Mouse (Mus musculus) mature B cell (primary cell): Measurements from ENCODE around the gene Plscr2.
"Not testable (repeated sequence)": the region's sequence is repeated elsewhere in the genome, so short reads cannot be mapped to it uniquely, and the experiment has no call there.

ENCODE experiments used
- in situ Hi-C: fragments of 300-500 bp; cut with MboI; formaldehyde crosslinking; loops from 2 replicates; pipeline ENCODE4 v1.14.3; 2019

Plscr2 gene

DNA sequence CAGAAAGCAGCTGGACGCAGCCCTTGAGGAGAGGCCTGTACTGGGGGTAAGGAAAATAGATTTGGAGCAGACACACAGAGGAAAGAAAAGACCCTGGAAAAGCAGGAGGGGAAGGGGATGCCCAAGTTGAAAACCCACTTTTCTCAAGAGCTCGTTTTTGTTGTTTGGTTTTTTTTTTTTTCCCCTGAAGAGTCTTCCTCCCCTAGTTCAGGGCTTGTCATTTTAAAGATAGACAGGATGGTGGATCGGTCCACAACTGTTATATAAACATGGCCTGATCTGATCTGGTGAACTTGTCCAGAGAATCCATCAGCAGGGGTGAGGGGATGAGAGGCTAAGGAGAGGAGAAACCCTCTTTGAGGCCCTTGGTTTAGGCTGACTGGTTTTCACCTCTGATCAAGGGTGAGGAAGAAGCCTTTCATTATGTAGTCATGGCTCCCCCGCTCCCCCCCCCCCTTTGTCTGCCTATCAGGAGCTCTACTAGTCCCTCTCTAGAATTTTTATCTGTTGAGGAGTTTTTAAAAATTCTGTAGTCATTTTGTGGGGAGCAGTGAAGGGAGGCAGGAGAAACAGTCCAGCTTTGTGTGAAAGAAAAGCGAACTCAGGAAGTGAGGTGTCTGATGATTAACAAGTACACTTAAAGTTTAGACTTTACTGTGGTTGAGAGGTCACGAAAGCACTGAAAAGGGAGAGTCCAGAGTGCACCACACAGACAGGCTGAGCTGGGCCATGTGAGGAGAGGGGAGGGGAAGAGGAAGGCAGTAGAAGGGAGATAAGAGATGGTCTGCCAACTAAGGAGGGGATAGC lies 1.2 kb upstream of the Plscr2 start:
- in situ Hi-C loops: no loop called here

- in situ Hi-C loops: no loop called here
These were observed 958 bp downstream of the Plscr2 start for GRCm38 (mm10) chr9:92276360-92276759.

GRCm38 (mm10) chr9:92280048-92280447 lies 4.6 kb downstream of the Plscr2 start:
- in situ Hi-C loops: no loop called here

- in situ Hi-C loops: no loop called here
These were observed 7.3 kb downstream of the Plscr2 start for GRCm38 (mm10) chr9:92282563-92283171.

DNA sequence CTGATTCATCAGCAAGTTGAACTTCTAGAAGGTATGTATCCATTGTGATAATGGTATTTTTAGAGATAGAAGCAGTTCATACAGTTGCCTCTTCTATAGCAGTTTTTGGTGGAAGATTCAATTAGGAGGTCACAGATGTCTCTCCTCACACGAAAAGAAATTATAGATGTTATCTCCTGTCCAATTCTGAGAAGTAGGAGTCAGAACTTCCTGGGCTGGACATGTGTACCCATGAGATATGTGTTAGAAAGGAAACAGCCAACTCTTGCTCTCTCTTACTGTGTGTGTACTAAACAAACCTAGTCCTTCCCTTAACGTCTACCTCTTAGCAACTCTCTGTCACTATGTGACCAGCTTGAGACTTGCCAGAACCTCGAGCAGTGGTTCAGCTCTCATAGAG lies 14.3 kb downstream of the Plscr2 start:
- in situ Hi-C loops: no loop called here

DNA sequence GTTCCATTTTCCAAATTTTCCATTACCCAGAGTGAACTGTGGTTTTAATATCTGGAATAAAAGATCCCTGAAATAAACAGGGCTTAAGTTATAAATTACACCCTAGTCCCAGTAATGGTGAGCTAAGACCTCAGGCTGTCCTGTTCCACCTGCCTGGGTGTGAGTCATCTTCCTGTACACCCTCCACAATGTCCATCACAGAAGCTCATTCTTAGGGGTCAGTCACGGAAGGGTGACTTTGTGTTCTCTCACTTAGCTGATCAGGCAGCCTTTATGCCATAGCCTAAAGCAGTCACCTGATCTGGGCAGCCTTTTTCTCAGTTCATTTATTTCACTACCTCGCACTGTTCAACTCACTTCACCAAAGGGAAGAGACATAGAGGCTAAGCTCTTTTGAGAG lies 16.8 kb downstream of the Plscr2 start:
- in situ Hi-C loops: no loop called here

DNA sequence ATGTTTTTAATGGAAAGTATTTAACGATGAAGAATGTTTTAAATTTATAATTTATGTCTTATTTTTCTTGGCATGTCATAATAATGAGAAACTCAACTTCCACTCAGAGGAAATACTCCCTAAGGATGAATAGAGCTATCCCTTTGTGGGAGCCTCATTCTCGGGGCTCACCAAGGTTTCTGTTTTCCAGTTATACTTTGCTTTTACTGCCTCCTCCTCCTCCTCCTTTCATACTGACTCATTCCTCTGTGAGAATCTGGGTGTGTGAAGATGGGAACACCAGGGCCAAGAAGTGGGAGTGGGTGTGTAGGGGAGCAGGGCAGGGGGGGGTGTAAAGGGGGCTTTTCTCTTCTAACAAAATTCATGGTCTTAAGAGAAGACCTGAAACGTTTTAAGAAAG lies 17.5 kb downstream of the Plscr2 start:
- in situ Hi-C loops: no loop called here

GRCm38 (mm10) chr9:92293560-92294548 lies 18.5 kb downstream of the Plscr2 start:
- in situ Hi-C loops: no loop called here

DNA sequence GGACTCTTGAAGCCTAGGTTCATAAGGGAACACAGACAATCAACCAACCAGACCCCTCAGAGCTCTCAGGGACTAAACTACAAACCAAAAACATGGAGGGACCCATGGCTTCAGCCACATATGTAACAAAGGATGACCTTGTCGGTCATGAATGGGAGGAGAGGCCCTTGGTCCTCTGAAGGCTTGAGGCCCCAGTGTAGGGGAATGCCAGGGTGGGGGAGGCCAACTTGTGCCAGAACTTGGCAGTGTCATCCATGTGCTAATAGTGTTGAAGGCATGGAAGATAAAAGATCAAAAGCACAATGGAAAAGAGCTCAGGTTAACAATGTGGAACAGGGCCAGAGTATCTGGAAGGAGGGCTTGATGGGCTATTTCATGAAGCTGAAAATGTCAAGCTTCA lies 22.9 kb downstream of the Plscr2 start:
- in situ Hi-C loops: no loop called here

DNA sequence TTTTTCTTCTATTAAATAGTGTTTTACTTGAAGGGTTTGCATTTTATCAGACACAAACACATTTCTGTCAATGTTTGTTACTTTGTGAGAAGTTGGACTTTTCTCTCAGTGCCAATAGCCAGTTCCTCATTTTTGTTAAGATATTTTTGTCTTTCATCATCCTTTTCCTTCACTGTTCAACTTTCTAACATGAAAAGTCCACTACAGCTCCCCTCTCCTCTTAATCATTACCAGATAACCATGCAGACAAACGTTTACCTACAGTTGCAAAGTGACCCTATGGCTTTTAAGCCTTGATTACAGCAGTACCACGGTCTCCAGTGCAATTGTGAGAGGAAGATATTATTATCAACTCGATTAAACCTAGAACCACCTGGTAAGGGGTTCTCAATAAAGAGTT lies 25.8 kb downstream of the Plscr2 start:
- in situ Hi-C loops: no loop called here

GRCm38 (mm10) chr9:92305075-92305474 lies 29.7 kb downstream of the Plscr2 start:
- in situ Hi-C loops: no loop called here

GRCm38 (mm10) chr9:92305620-92306220 lies 30.3 kb downstream of the Plscr2 start:
- in situ Hi-C loops: no loop called here

DNA sequence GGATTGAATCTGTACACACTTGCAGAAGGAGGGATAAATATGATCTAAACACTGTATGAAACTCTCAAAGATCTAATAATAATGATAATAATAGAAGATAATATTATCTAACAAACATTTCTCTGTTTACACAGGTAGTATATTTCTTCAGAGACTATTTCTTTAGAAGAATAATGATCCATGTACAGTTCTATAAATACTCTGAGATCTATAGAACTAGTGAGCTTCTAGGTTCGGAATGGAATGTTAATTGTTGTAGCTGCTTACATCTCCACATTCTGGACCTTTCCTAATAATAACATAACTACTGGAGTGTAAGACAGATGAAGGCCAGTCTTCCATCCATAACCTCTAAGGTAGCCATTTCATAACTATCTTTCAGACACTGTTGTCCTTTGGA lies 33.7 kb downstream of the Plscr2 start, which contains the start of gene 1700057G04Rik:
Gene 1700057G04Rik (plus strand): TSS at position 301 of the 400 bp plus-strand sequence.
- in situ Hi-C loops: no loop called here

DNA sequence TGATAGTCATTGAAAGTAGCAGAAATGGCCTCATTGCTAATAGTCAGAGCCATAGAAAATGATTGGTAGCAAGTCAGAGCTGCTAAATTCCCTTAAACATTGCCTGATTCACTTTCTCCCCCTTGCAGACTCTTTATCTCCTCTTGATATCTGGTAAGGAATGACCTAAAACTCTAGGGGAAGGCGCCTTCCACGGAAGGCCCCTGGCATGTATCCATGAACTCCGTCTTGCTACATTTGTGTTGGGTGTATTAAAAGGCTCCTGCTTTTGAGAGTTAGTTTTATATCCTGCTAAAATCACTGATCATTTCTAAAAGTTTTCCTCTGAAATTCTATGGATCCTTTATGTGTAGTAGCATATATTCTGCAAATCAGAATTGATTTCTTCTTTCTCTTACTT lies 41.4 kb downstream of the Plscr2 start:
- in situ Hi-C loops: no loop called here

GRCm38 (mm10) chr9:92325936-92326335 lies 50.5 kb downstream of the Plscr2 start:
- in situ Hi-C loops: not testable (repeated sequence)

- in situ Hi-C loops: no loop called here
These were observed 51.4 kb downstream of the Plscr2 start for GRCm38 (mm10) chr9:92326813-92327212.

DNA sequence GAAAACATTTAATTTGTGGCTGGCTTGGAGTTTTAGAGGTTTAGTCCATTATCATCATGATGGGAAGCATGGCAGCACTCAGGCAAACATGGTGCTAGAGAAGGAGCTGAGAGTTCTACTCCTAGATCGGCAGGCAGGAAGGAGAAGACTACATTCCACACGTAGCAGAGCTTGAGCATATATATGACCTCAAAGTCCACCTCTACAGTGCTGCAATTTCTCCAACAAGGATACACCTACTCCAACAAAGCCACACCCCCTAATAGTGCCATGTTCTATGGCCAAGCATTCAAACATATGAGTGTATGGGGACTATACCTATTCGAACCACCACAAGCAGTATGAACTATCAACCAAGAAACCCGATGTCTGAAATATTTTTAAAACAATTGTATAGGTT lies 56.0 kb downstream of the Plscr2 start:
- in situ Hi-C loops: no loop called here

DNA sequence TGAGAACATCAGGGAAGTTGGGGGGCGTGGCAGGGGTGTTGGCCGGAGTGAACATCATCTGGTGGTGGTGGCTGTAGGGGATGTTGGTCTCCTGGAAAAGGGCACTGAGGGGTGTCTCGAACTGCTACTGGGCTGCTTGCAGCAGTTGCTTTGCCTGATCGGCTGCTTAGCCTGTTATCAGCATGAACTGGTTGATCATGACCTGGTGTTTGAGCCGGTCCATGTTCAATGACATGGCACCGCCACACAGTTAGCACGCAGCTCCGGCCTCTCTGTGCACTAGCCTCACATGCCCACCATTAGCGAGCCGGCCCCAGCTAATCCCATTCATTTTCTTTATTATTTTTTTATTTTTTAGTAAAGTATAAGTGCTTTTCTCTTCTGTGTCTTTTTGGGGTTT lies 59.4 kb downstream of the Plscr2 start:
- in situ Hi-C loops: no loop called here

GRCm38 (mm10) chr9:92335277-92335818 lies 59.9 kb downstream of the Plscr2 start:
- in situ Hi-C loops: no loop called here

DNA sequence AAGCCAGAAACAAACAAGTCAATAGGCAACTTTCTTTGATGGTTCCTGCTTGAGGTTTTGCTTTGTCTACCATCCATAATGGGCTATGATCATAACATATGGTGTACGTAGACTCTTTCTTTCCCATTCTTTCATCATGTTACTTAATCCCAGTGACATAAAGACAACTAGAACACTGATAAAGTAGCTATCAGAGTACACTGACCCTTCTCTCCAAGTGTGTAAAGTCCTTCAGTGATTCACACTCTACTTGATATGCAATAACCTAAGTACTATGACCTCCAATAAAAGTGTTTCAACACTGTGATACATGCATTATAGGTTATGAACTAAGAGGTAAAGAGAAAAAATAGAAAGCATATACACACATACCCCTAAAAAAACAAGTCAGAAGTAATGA lies 61.7 kb downstream of the Plscr2 start:
- in situ Hi-C loops: no loop called here

GRCm38 (mm10) chr9:92337661-92338060 lies 62.3 kb downstream of the Plscr2 start:
- in situ Hi-C loops: no loop called here

DNA sequence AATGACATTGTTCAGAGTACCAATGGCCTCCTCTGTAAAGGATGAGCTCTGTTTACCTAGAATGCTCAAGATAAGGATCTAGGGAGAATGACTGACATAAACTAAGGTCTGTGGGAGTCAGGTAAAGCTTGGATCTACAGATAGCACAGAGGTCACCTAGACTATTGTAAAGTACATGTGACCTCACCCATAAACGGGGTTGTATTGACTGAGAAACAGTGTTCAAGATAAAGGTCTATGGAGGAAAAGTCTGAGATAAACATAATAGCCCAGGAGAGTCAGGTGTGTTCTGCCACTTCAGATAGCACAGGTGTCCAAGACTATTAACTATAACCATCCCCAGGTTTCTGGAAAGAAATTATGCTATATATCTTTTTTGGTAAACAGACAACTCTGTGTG lies 63.6 kb downstream of the Plscr2 start:
- in situ Hi-C loops: no loop called here
